Mouse (Mus musculus): ENCODE data around the gene Grid1. TPM values are rescaled to one million over a fixed set of nuclear protein-coding genes. Genes with fewer than 3 reads are reported as not detected.

Grid1 gene
- 6.2 and 8.1 TPM in 2 replicates for polyA plus RNA-seq (2015; fragmentation: Nextera tagmentation; extraction: Ambion mirVana)

DNA sequence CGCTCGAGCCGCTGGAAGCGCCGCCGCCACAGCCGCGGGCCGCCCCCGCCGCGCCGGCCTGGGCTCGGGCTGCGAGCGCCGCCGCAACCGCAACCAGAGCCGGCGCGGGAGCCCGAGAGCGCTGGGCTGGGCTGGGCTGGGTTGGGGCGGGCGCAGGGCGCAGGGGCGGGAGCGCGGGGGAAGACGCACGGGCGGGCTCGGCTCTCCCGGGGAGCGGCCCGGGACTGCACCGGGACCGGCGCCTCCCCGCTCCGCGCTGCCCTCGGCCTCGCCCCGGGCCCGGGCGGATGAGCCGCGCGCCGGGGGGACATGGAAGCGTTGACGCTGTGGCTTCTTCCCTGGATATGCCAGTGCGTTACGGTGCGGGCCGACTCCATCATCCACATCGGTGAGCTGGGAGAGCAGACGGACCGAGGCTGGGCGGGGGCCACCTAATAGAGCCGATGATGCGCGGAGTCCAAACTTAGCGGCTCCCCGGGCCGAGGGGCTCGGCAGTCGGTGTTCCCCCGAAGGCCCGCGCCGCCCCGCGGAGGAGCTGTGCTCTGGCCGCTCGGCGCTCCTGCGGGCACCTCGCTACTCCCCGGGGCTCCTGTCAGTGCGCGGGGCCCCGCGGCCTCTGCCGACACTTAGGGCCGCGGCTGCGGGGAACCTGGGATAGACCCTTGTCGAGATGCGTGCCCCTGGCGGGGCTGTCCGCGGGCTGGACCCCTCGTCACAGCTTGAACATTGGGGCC lies at the start of gene Grid1:
Grid1 (plus strand) TSS at position 190 of the 734 bp plus-strand sequence.
- peak; percentile 70 for ATAC-seq
- 0% methylated on average over 48 of the region's 96 CpGs for WGBS
- Histone ChIP-seq H3K36me3 (ENCODE audit: control insufficient read depth, insufficient read depth, low read length) (no peaks in the 10 kb centered on the region), H3K27ac (ENCODE audit: low read length) (peak within 1 kb of the TSS; percentile 84), H3K4me1 (ENCODE audit: control insufficient read depth, insufficient read depth, low read length) (peaks cover 24% of the 10 kb centered on the region), H3K4me2 (ENCODE audit: low read length) (peak within 1 kb of the TSS; percentile 90), H3K27me3 (ENCODE audit: control insufficient read depth, insufficient read depth, low read depth, low read length) (peaks cover 26% of the 10 kb centered on the region), H3K9me3 (replicated peaks; ENCODE audit: control insufficient read depth, low read length, poor library complexity, severe bottlenecking) (no peaks in the 10 kb centered on the region), H3K4me3 (ENCODE audit: low read depth, low read length) (peak within 1 kb of the TSS; percentile 74), H3K9ac (ENCODE audit: low read depth, low read length) (peak within 1 kb of the TSS; percentile 84)

DNA sequence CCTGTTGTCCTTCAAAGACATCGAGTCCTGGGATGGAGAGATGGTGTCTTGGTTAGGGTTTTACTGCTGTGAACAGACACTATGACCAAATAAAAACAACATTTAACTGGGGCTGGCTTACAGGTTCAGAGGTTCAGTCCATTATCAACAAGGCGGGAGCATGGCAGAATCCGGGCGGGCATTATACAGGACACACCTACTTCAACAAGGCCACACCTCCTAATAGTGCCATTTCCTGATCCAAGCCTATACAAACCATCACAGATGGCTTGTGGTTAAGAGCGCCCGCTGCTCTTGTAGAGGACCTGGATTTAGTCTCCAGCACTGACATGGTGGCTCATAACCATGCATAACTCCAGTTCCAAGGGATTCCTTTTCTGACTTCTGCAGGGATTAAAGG lies 49.4 kb upstream of the Grid1 start:
- Histone ChIP-seq H3K4me2 (ENCODE audit: low read length) (peak overlapping the region; percentile 100; the same call in 1 of the 2 replicates), H3K4me3 (ENCODE audit: low read depth, low read length) (no peak overlapping the region), H3K4me1 (ENCODE audit: control insufficient read depth, insufficient read depth, low read length) (peaks cover 2% of the 10 kb centered on the region), H3K36me3 (ENCODE audit: control insufficient read depth, insufficient read depth, low read length) (no peaks in the 10 kb centered on the region), H3K9me3 (replicated peaks; ENCODE audit: control insufficient read depth, low read length, poor library complexity, severe bottlenecking) (no peaks in the 10 kb centered on the region), H3K27me3 (ENCODE audit: control insufficient read depth, insufficient read depth, low read depth, low read length) (no peaks in the 10 kb centered on the region), H3K27ac (ENCODE audit: low read length) (no peak overlapping the region), H3K9ac (ENCODE audit: low read depth, low read length) (no peak overlapping the region)
- WGBS: 85% methylated on average over 6 of the region's 6 CpGs
- no peak for ATAC-seq

DNA sequence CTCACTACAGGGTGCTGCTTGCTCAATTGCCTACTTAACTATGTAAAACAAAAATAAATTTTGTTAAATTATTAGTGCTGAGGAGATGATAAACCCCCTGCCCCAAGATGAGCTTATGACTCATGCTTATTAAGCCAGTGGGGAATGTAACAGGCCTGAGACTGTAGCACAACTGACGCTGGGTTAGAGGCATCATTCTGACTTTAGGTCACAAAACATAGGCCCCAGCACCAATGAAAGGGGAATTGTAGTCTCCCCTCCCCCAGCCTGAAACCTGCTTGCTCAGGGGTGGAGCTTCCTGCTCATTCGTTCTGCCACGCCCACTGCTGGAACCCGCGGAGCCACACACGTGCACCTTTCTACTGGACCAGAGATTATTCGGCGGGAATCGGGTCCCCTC lies 48.3 kb upstream of the Grid1 start:
- peaks cover 2% of the 10 kb centered on the region for H3K4me1 ChIP-seq (ENCODE audit: control insufficient read depth, insufficient read depth, low read length)
- H3K27me3 ChIP-seq (ENCODE audit: control insufficient read depth, insufficient read depth, low read depth, low read length): no peaks in the 10 kb centered on the region
- ATAC-seq: no peak
- H3K9ac ChIP-seq (ENCODE audit: low read depth, low read length): no peak overlapping the region
- H3K36me3 ChIP-seq (ENCODE audit: control insufficient read depth, insufficient read depth, low read length): no peaks in the 10 kb centered on the region
- H3K27ac ChIP-seq (ENCODE audit: low read length): no peak overlapping the region
- H3K4me2 ChIP-seq (ENCODE audit: low read length): no peak overlapping the region
- H3K9me3 ChIP-seq (replicated peaks; ENCODE audit: control insufficient read depth, low read length, poor library complexity, severe bottlenecking): no peaks in the 10 kb centered on the region
- 29% methylated on average over 9 of the region's 9 CpGs for WGBS
- no peak overlapping the region for H3K4me3 ChIP-seq (ENCODE audit: low read depth, low read length)

DNA sequence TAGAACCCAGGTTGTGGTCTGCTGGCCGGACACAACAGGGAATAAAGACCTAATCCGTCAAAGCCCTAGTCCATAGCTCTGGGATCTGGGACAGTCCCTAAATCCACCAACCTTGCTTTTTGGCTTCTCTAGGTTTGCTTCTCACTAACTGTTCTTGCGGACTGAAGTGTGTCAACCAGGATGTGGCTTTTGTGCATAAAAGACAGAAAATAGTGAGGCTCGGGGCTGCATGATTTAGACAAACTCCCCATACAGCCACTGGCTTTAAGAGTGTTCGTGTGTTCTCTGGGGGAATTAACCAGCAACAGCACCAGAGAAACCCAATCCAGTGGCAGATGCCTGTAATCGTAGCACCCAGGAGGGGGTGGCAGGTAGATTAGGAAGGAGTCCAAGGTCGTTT lies 47.8 kb upstream of the Grid1 start:
- ATAC-seq: no peak
- H3K9me3 ChIP-seq (replicated peaks; ENCODE audit: control insufficient read depth, low read length, poor library complexity, severe bottlenecking): no peaks in the 10 kb centered on the region
- no peaks in the 10 kb centered on the region for H3K27me3 ChIP-seq (ENCODE audit: control insufficient read depth, insufficient read depth, low read depth, low read length)
- no peak overlapping the region for H3K9ac ChIP-seq (ENCODE audit: low read depth, low read length)
- peaks cover 2% of the 10 kb centered on the region for H3K4me1 ChIP-seq (ENCODE audit: control insufficient read depth, insufficient read depth, low read length)
- H3K4me2 ChIP-seq (ENCODE audit: low read length): no peak overlapping the region
- 53% methylated on average over 7 of the region's 7 CpGs for WGBS
- no peak overlapping the region for H3K4me3 ChIP-seq (ENCODE audit: low read depth, low read length)
- no peak overlapping the region for H3K27ac ChIP-seq (ENCODE audit: low read length)
- H3K36me3 ChIP-seq (ENCODE audit: control insufficient read depth, insufficient read depth, low read length): no peaks in the 10 kb centered on the region

DNA sequence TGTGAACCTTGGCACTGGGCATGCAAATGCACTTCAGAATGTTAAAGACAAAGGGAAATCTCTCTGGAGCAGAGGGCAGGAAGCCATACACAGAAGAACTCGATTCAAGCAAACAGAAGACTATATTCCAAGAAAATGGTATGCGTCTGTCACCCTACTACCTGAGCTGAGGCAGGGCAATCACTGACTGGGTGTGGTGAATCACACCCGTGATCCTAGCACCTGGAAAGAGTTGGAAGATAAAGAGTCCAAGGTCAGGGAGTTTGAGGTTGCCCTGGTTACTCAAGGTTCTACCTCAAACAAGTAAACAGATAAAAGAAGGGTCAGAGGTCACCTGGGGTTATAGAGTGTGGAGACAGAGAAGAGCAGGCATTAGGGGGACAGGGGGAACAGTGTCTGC lies 46.2 kb upstream of the Grid1 start:
- no peak for ATAC-seq
- Histone ChIP-seq H3K27ac (ENCODE audit: low read length) (no peak overlapping the region), H3K9me3 (replicated peaks; ENCODE audit: control insufficient read depth, low read length, poor library complexity, severe bottlenecking) (no peaks in the 10 kb centered on the region), H3K9ac (ENCODE audit: low read depth, low read length) (no peak overlapping the region), H3K27me3 (ENCODE audit: control insufficient read depth, insufficient read depth, low read depth, low read length) (no peaks in the 10 kb centered on the region), H3K36me3 (ENCODE audit: control insufficient read depth, insufficient read depth, low read length) (no peaks in the 10 kb centered on the region), H3K4me3 (ENCODE audit: low read depth, low read length) (no peak overlapping the region), H3K4me1 (ENCODE audit: control insufficient read depth, insufficient read depth, low read length) (no peaks in the 10 kb centered on the region; the same call in 1 of the 2 replicates), H3K4me2 (ENCODE audit: low read length) (no peak overlapping the region)
- 77% methylated on average over 3 of the region's 3 CpGs for WGBS

DNA sequence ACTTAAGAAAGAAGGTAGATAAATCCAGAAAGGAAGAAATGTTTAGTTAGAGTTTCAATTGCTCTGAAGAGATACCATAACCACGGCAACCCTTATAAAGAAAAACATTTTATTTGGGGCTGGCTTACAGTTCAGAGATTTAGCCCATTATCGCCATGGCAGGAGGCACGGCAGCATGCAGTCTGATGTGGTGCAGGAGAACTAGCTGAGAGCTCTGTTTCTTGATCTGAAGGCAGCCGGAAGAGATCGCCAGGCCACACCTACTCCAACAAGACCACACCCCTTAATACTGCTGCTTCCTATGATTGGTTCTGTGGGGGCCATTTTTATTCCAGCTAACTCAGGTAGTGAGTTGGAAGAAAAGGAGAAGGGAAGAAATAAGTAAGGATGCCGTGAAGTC lies 45.7 kb upstream of the Grid1 start:
- H3K27me3 ChIP-seq (ENCODE audit: control insufficient read depth, insufficient read depth, low read depth, low read length): no peaks in the 10 kb centered on the region
- H3K27ac ChIP-seq (ENCODE audit: low read length): no peak overlapping the region
- no peak overlapping the region for H3K9ac ChIP-seq (ENCODE audit: low read depth, low read length)
- 89% methylated on average over 6 of the region's 6 CpGs for WGBS
- no peaks in the 10 kb centered on the region for H3K9me3 ChIP-seq (replicated peaks; ENCODE audit: control insufficient read depth, low read length, poor library complexity, severe bottlenecking)
- H3K4me2 ChIP-seq (ENCODE audit: low read length): no peak overlapping the region
- no peak overlapping the region for H3K4me3 ChIP-seq (ENCODE audit: low read depth, low read length)
- no peaks in the 10 kb centered on the region for H3K36me3 ChIP-seq (ENCODE audit: control insufficient read depth, insufficient read depth, low read length)
- ATAC-seq: no peak
- H3K4me1 ChIP-seq (ENCODE audit: control insufficient read depth, insufficient read depth, low read length): no peaks in the 10 kb centered on the region; the same call in 1 of the 2 replicates

DNA sequence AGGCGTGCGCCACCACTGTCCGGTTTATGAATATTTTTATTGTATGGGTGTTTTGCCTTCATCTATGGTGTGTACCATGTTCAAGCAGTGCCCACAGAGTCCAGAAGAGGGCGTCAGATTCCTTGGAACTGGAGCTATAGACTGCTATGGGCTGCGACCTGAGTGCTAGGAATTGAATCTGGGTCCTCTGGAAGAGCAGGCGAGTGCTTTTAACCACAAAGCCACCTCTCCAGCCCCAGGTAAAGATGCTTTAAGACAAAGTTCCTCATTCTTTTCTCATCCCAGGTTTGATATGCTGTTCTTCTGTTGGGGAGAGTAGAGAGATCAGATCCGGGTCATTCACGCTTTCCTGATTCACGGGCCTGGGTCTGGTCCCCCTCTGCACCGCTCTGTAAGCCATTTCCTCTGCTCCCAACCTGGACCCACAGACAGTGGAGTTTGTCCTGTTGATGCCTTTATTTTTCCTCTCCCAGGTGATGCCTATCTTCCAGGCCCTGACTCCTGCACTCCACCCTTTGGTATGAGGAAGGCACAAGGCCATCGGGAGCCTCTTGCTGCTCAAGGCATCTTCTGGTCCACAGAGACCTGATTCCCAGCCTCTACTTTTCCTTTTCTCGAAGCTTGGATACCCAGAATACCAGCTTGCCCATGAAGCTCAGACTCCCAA lies 43.1 kb upstream of the Grid1 start:
- no peaks in the 10 kb centered on the region for H3K36me3 ChIP-seq (ENCODE audit: control insufficient read depth, insufficient read depth, low read length)
- H3K4me3 ChIP-seq (ENCODE audit: low read depth, low read length): no peak overlapping the region
- no peak for ATAC-seq
- no peaks in the 10 kb centered on the region for H3K27me3 ChIP-seq (ENCODE audit: control insufficient read depth, insufficient read depth, low read depth, low read length)
- H3K27ac ChIP-seq (ENCODE audit: low read length): no peak overlapping the region
- 89% methylated on average over 12 of the region's 12 CpGs for WGBS
- no peak overlapping the region for H3K4me2 ChIP-seq (ENCODE audit: low read length)
- H3K9ac ChIP-seq (ENCODE audit: low read depth, low read length): no peak overlapping the region
- H3K9me3 ChIP-seq (replicated peaks; ENCODE audit: control insufficient read depth, low read length, poor library complexity, severe bottlenecking): no peaks in the 10 kb centered on the region
- H3K4me1 ChIP-seq (ENCODE audit: control insufficient read depth, insufficient read depth, low read length): no peaks in the 10 kb centered on the region

DNA sequence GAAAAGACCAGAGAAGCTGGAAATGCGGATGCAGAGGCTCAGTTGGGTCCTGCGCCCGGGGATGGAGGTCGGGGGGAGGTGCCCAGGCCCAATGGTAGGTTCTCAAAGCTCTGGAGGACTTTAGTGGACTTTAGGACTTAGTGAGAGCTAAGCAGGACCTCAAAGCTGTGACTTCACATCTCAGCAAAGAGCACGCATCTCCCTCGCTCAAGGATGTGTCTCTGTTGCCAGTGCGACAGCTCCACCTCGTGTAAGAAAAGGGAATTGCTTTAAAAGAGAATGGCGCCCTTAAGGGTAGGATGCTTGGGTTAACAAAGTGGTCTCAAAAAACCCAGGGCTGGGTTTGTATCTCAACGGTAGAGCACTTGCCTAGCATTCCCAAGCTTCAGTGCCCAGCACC lies 42.1 kb upstream of the Grid1 start:
- WGBS: 18% methylated on average over 10 of the region's 10 CpGs
- no peaks in the 10 kb centered on the region for H3K36me3 ChIP-seq (ENCODE audit: control insufficient read depth, insufficient read depth, low read length)
- H3K4me2 ChIP-seq (ENCODE audit: low read length): no peak overlapping the region
- no peak overlapping the region for H3K4me3 ChIP-seq (ENCODE audit: low read depth, low read length)
- no peak overlapping the region for H3K27ac ChIP-seq (ENCODE audit: low read length)
- H3K9ac ChIP-seq (ENCODE audit: low read depth, low read length): no peak overlapping the region
- H3K27me3 ChIP-seq (ENCODE audit: control insufficient read depth, insufficient read depth, low read depth, low read length): no peaks in the 10 kb centered on the region
- no peaks in the 10 kb centered on the region for H3K9me3 ChIP-seq (replicated peaks; ENCODE audit: control insufficient read depth, low read length, poor library complexity, severe bottlenecking)
- peak; percentile 75 for ATAC-seq
- no peaks in the 10 kb centered on the region for H3K4me1 ChIP-seq (ENCODE audit: control insufficient read depth, insufficient read depth, low read length)

DNA sequence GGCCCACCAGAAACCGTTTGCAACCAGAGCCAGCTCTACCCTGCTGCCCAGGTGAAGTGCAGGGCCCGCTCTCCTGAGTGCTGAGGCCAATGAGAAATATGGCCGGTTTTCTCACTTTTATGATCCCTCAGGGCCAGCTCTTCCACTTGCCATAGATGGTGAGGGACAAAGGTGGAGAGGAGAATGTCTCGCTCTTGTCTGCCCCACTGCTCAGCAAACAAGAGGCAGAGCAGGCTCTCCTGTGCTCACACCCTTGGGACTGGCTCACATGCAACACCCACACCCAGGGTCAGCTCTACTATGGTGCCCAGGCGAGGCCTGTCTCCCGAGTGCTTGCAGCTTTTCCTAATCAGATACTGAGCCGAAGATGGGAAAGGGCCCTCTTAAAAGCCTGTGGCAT lies 41.1 kb upstream of the Grid1 start:
- Histone ChIP-seq H3K9me3 (replicated peaks; ENCODE audit: control insufficient read depth, low read length, poor library complexity, severe bottlenecking) (no peaks in the 10 kb centered on the region), H3K4me3 (ENCODE audit: low read depth, low read length) (no peak overlapping the region), H3K4me1 (ENCODE audit: control insufficient read depth, insufficient read depth, low read length) (no peaks in the 10 kb centered on the region), H3K9ac (ENCODE audit: low read depth, low read length) (no peak overlapping the region), H3K36me3 (ENCODE audit: control insufficient read depth, insufficient read depth, low read length) (no peaks in the 10 kb centered on the region), H3K27ac (ENCODE audit: low read length) (no peak overlapping the region), H3K27me3 (ENCODE audit: control insufficient read depth, insufficient read depth, low read depth, low read length) (no peaks in the 10 kb centered on the region), H3K4me2 (ENCODE audit: low read length) (no peak overlapping the region)
- 88% methylated on average over 7 of the region's 7 CpGs for WGBS
- no peak for ATAC-seq

Measured in midbrain, embryonic 16.5 days (tissue).